Mouse (Mus musculus) gastrocnemius, postnatal 4 days (tissue): ENCODE measurements at regions not wholly inside any gene's neighbourhood (a gene's known extent, or its start where the extent isn't known, plus 50 kb on each side); places are given as distances from the start of the nearest gene placed in this dataset.

Experiments used
- DNase-seq, 2 experiments: peaks; one replicate each; pipeline ENCODE4 v3.0.0; 2021 to 2022; ENCODE audit warnings: low spot score in 2 of 2, mixed read lengths in 2 of 2

DNA sequence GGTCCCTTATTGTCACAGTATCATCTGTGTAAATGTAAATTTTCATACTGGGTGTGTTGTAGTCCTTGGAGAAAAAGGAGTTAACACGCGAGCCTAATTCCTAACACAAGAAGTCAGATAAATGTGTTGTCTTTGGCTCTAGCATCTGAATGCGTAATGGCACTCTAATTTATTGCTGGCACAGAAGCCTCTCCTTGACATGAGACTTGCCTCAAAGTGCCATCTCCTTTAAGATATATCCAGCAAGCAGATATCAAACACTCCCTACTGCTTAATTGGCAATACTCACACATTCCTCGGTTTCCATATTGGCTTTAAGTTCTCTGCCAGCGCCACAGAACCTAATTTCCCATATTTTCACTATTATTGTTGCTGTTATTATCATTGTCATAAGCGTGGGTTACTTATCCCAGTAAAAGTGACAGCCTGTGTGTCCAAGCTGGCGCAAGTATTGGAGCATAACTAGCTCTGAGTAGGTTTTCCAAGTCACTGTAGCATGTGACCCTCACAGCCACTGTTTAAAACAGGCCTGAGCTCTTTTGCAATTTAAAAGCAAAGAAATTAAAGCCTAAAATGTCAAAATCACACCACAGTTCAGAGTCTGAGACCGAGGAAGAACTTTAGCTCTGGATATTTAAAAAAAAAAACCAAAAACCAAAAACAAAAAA lies 156.9 kb upstream of the Gorab start:
- no peak for DNase-seq

DNA sequence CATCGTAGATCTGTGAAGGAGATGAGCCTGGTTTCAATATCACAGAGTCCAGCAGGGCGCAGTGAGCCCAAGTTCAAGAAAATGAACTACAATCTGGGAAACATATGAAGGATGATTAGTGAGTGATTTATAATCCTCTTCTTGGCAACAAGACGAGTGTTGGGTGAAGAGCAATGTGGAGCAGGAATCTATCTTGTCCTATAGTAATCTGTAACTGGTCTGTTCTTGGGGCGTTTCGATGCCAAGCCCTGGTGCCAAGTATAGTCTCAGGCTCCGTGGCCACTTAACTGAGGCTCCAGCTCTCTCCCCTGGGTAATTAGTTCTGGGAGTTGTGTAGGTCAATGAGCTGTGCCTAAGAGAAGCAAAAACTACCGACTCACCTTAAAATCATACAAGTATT lies 154.4 kb upstream of the Gorab start:
- no peak for DNase-seq

- DNase-seq = no peak
Measured at GRCm38 (mm10) chr1:163555185-163555584, 151.7 kb upstream of the Gorab start.

GRCm38 (mm10) chr1:163538776-163539492 lies 135.5 kb upstream of the Gorab start:
- no peak for DNase-seq

GRCm38 (mm10) chr1:163530563-163530962 lies 127.1 kb upstream of the Gorab start:
- no peak for DNase-seq

DNA sequence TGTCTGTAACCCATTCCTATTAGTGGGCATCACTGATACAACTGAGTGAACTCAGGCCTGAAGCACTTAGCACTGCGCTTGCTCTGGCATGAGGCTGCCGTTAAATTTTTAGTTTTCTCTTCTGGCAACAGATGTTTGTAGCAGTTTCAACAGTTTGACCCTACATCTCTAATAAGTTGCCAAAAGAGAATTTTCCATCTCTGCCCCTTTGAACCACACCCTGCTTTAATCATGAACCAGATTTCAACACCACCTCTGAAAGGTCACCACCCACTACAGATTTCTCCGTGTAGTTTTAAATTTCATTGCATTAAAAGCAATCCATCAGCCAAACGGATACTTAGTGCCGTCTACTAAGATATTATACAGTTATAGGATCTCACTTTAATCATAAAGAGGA lies 114.5 kb upstream of the Gorab start:
- DNase-seq = no peak

GRCm38 (mm10) chr1:163512847-163513246 lies 109.4 kb upstream of the Gorab start:
- DNase-seq = no peak

DNA sequence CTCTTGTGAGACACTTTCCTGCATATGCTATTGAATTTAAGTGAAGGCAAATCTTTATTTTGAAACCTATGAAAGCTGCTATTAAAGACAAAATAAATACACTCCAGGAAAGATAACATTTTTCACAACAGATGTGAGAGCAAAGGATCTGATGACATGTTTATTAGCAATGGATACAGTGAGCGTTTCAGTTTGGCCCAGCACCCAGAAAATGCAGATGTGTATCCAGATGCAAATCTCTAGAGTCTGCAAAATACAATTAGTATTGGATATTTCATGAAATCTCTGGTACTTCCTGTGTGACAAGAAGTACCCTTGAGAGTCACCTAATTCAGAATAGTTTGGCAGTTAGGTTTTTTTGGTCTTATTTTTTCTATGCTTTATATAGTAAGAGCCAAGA lies 108.5 kb upstream of the Gorab start:
- peak in 1 of 2 experiments; percentile 40 for DNase-seq

DNA sequence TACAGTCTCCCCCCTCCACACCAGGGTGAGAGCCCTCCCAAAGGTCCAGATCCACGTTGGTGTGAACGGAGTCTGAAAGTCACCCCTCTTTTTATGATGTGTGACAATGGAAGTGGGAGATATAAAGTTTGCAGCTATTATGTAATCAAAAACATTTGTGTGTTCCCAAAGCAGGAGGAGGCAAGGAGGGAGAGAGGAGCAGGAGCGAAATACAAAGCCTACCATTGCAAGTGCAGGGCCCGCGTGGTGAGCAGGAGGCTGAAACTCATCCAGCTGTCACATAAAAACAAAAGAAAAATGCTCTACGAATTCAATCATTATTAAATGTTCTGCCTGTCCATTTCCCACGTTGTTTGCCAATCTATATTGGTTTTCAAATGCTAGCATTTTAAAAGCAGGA lies 101.6 kb upstream of the Gorab start:
- no peak for DNase-seq

DNA sequence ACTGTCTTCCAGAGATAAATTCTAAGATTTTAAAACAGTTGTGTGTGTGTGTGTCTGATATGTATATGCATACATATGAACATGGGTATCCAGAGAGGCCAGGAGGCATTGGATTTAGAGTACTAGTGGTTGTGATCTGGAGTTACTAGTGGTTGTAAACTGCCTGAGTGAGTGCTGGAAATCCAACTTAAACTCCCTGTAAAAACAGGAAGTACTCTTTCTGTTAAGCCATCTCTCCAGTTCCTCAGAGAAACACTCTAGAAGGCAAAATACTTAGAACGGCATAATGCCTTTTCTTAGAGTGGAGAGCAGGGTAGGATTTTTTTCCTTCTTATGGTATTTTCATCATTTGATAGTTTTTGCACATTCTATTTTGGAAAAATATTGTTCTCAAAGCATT lies 99.1 kb upstream of the Gorab start:
- DNase-seq = no peak

DNA sequence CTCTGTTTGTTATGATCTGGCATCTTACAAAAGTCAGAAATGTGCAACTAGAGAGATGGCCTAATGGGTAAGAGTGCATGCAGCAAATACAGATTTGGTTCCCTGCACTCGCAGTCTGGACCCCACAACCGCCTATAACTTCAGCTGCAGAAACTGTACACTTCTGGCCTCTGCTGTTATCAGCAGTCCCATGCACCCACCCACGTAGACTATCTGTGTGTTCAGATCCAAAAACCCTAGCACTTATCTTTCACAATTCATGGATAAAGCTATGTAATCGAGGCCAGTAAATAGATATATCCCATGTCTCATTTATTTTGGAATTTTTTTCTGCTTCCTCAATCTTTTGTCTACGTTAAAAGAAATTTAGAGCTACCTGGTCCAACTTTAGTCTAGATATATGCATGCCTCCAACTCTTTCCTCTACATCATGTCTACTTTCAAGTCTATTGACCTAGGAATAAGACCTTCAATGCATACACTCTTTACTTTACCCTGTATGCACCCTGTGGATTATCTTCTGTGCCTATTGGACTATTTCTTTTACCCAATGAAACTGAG lies 95.0 kb upstream of the Gorab start:
- DNase-seq = no peak

DNA sequence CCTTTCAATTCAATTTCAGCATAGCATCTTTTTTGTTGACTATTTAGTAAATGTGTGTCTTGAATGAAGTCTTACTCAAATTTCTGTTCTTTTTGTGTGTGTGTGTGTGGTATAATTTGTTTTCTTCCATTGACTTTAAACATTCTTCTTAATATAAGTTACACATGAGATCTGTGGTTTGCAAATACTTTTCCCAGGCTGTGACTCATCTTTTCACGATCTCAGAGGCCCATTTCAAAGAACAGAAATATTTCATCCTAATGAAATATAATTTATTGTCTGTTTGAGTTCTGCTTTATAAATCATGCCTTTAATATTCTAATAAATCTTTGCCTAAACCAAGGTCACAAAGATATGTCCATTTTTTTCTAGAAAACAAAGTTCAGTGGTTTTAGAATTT lies 92.9 kb upstream of the Gorab start:
- DNase-seq = no peak

DNA sequence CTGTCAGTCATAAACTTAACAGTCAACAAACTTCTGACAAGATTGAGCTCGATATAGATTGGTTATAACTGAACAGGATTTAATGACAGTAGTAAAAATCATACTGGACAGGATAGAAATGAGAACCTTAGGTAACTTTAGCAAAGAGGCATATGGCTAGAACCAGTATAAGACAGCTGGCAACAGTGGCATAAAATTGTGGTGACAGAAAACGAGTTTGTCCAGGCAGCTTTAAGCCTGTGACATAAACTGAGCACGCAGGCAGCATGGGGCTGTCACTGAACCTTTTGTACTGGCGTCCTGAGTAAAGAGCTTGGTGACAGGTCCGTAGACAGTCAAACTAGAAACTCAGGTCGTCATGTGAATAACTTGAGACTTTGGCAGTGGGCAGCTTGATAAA lies 85.1 kb upstream of the Gorab start:
- no peak for DNase-seq

DNA sequence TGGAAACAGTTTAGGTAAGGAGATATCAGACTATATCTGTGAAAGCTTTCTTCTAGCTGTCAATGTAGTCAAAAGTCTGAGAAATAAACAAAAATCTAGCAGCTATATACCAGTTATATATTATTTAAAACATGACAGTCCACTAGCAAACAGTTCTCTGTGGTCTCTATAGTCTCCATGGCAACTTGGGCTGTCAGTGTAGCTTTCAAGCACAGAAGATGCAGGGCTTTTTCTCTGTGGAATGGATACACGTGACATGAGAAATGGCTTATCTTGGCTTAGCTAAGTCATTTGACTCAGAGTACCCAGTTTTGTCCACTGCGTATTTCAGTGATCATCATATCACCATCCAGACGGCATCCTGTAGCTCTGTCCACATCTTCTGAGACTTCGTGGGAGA lies 84.6 kb upstream of the Gorab start:
- no peak for DNase-seq

DNA sequence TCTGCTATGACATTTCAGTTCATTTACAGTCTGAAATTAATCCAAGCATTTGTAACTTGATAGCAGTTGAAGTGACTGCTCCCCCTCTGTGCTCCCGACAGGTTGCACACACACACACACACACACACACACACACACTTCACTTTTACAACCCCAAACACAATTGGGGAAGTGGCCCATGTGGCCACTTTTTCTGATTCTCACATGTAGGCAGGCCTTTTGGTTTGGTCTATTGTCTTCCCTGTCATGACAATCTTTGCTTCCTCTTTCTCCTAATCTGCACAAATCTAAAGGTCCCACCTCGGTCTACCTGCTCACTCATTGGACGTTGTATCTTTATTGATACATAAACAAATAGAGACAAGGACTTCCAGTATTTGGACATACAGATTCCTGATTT lies 79.6 kb upstream of the Gorab start:
- no peak for DNase-seq

DNA sequence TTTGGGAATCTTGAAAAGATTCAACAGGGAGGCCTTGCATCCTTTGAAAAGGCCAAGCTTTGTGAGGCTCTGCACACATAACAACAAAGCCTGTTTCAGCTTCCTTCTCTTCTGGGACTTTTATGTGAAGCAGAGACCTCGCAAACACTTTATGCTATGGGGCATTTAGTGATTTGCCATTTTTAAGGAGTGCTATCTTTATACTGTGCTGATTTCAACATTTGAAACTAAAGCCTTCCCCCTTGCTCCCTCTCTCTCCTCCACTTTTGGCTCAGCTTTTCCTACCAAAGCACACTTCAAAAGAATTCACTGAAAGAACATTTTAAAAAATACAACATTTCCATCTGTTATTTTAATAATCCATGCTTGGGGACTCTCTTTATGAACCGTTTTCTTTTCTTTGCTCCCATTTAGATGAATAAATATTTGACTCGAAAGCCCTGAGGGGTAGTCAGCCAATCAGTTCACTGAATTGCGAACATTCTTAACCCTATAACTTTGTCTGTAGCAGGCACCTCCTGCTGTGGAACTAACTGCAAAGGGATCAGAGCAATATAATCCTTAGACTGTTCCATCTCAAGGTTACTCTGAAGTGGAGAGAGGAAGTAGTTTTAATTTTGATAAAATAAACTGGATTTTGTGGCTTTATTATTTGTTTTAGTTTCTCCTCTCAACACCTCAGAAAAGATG lies 74.2 kb upstream of the Gorab start:
- DNase-seq = no peak

DNA sequence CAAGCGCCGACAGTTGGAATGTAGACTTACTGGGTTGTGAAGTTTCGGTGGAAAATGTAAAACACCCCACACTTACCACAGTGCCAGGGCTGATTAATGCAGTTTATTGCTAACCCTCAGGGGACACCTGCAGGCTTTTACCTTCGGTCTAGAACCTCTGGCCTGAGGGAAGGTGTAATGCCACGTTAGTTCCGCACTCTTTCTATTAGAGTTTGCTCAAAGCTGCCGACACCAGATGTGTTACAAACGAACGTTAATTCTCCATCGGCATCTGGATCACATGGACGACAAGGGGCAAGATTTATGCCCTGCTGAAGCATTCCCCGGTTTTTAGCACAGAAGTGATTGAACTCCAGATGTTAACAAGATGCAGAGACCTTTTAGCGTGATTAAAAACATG lies 57.7 kb upstream of the Gorab start:
- DNase-seq = no peak

GRCm38 (mm10) chr1:163456366-163456765 lies 52.9 kb upstream of the Gorab start:
- no peak for DNase-seq
